Mouse (Mus musculus) gastrocnemius, adult 18-20 months (tissue): ENCODE data around the gene Sox12. TPM values are rescaled to one million over a fixed set of nuclear protein-coding genes. Genes with fewer than 3 reads are reported as not detected.
A peak's percentile ranks its signal among the peaks of the same experiment; 100 is the strongest.
"Not testable (repeated sequence)": the region's sequence is repeated elsewhere in the genome, so short reads cannot be mapped to it uniquely, and the experiment has no call there.

Experiments
- DNase-seq: peaks from one replicate; pipeline ENCODE4 v3.0.0; 2021; ENCODE audit warnings: low spot score
- long read RNA-seq, 2 experiments: library from polyadenylated mRNA; stranded (forward); transcript quantifications; one replicate each; pipeline ENCODE4 v2.0.0; 2021
- total RNA-seq, 2 experiments: library from RNA; stranded (reverse); gene quantifications; 2 replicates each; pipeline ENCODE4 v1.2.3; 2021

Sox12 gene
- under 1 TPM; 0.34 to 0.57 TPM for total RNA-seq
- long read RNA-seq, experiment 1, result 0 reads
- long read RNA-seq, experiment 2, full-length matches to known transcripts, result 1 of 1 reads
- long read RNA-seq, experiment 2, partial matches to known transcripts, result 0 of 1 reads
- long read RNA-seq, experiment 2, other reads (novel, unspliced or antisense), result 0 of 1 reads

GRCm38 (mm10) chr2:152397680-152398435 lies at the start of gene Sox12:
Gene Sox12, minus strand, starts transcription at chr2:152398063.
- peak; percentile 92 for DNase-seq

- no peak for DNase-seq
Observed at GRCm38 (mm10) chr2:152447461-152447860, 49.6 kb upstream of the Sox12 start.

DNA sequence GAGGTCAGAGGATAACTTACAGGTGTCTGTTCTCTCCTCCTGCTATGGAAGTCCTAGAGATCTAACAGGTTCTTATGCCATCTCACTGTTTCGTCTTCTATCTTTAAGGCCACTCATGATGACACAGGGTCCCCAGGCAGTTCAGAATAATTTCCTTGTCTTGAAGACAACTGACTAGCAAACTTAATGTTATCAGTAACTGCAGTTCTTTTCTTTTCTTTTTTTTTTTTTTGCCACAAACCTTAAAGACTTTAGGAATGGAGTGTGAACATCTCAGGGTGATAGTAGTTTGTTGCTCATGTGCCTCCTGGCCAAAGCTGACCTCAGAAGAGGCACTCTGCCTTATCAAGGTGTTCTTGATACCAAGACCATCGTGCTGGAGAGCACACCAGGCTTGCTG lies 48.8 kb upstream of the Sox12 start:
- no peak for DNase-seq

DNA sequence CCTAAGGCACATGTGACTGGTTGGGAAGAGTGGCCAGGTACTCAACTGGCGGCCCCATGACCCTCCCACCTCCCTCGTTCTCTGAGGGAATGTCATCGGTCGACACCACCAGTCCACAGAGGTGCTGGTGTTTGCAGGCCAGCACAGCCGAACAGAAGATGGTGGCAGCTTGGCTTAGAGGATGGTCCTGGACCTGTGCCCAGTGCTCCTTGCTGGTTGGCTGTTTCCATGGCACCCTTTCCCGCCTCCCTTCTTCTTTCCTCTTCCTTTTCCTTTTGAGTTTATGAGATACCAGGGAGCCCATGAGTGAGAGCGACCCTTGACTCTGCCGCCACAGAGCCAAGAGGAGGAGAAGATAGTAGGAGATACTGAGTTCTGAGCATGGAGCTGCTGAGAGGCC lies 45.4 kb upstream of the Sox12 start:
- no peak for DNase-seq

DNA sequence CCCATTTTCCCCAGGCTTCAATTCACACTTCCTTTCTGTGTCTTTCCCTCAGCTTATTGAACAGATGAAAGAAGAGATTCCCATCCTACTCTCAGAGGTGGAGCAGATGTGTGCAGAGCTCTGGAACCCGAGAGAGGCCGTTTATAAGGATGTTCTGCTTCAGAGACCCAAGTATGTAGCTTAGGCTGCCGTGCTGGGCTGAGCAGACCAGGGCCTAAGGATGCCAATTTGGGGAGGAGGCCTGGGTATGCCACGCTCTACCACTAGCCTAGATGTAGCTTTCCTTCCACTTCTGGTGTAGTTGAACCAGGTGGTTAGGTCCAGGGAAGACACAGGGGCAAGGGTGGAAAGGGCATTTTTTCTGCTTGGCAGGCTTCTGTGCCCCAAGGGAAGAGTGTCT lies 44.5 kb upstream of the Sox12 start:
- no peak for DNase-seq

GRCm38 (mm10) chr2:152439833-152440232 lies 42.0 kb upstream of the Sox12 start:
- no peak for DNase-seq

- DNase-seq, result no peak
Observed at GRCm38 (mm10) chr2:152438963-152439362, 41.1 kb upstream of the Sox12 start.

DNA sequence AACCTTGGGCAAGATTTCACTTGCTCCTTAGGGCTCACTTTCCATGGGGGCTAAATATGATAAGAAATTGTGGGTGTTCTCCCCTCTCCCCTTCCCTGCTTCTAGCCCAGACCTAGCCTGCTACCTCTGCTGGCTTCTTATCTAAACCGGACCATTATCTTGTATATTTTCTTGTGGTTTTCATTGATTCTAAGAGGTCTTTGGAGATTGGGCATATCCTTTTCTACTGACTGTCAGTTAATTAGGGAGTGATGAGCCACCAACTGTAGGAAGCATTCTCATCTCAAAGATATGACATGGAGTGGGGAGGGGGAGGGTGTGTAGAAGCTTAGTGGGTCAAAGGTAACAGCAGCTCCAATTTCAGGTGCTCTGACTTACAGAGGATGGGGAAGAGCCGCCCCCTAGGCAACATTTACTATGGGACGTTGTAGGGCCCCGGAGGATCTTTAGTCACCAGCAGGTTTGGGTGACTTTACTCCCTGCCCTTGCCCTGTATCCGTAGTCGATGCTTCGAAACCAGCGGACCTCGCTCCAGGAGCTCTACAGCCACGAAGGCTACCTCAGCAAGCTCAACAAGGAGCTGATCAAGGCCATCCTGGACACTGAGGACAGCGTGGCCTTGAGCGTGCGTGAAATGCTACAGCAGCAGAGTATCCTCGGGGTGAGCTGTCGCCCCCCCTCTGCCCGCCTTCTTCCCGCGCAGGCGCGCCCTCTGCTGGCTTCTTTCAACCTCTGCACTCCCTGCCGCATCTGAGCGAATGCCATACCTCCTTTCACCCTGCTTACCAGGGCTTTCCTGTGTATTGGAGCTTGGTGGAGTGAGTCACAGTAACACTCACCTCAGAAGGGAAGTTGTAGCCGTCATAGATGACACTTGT lies 39.4 kb upstream of the Sox12 start:
- DNase-seq, result peak; percentile 76

DNA sequence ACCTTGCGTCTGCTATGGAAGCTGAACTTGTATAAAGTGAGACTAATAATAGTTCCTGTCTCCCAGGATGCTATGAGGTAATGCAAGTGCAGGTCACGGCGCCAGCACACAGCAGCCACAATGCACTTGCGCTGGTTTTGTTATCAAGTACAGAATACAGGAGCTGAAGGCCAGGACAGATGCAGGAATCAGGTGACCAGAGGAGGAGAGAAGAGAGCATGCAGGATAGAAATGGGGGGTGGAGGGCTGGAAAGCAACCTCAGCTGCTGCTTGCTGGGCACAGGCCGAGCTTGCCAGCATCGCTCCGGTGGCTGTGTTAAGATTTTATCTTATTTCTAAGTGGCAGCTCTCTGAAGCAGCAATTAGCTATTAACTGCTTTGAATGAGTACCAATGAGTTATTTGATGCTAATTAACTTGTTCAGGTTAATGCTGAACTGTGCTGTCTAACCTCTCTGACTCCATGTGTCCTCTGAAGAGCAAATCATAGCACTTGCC lies 38.6 kb upstream of the Sox12 start:
- DNase-seq, result no peak

GRCm38 (mm10) chr2:152428481-152428880 lies 30.6 kb upstream of the Sox12 start:
- DNase-seq, result not testable (repeated sequence)

- DNase-seq, result no peak
Observed at GRCm38 (mm10) chr2:152427493-152427892, 29.6 kb upstream of the Sox12 start.

DNA sequence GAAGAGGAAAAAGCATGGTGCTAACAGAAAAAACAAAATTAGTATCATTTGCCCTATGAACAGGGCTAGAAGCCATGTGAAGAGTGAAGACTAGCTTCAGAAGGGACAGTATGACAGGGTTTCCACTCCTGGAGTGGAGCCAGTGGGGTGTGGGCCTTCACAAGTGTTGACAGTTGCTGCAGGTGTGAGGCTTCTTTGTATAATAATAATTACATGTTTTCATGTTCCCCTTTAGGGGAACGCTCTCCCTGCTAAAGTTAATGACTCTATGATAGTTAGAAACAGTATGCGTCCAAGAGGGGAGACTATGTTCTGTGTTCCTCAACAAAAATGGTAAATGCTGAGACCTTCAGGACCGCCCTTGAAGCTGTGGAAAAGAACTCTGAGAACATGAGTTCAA lies 17.9 kb upstream of the Sox12 start:
- DNase-seq, result no peak

DNA sequence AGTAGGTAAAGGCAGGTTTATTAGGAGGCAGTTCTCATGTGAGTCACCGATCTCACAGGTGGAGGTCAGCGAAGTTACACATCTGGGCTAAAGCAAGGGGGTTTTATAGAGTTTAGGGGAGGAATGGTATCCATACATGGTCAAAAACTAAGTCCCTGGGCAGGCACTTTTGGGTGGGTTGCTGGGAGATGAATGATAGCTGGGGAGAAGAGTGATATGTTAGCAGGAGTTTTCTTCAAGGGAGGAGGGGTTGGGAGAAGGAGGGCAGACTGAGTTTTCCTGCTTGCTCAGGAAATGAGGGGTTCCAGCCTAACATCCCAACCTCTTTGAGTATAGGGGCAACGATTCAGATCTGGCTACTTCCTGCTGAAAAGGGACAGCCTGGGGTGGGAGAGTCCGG lies 17.4 kb upstream of the Sox12 start, which contains the start of gene 6820408C15Rik:
Gene 6820408C15Rik, plus strand, starts transcription at position 301 of the 400 bp plus-strand sequence.
- DNase-seq, result no peak

DNA sequence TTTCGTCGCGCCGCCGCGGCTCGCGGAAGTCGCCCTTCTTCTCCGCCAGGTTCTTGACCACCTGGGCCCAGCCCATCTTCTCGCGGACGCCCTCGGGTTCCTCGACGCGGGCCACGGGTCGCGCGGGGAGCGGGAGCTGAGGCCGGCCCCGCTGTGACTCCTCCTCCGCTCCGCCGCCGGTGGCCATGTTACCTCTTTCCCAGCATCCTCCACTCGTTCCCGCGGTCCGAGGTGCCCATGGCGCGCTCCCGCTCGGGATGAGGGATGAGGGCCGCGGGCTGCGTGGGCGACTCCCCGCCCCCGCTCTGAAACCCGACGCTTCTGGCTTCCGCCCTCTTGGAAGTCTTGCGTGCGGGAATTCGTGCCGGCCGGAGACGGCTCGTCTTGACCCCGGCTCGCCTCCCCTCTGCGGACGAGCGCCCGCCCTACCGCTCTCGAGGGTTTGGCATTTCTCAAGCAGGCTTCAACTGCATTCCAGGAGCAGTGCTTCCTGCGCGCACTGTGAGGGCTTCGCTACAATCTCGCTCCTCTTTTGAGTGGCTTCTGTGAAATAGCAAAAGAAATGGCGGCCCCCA lies 16.8 kb upstream of the Sox12 start, which contains the start of gene Zcchc3:
Gene Zcchc3, minus strand, starts transcription at position 437 of the 575 bp plus-strand sequence.
- DNase-seq, result peak; percentile 55

GRCm38 (mm10) chr2:152413765-152414584 lies 16.1 kb upstream of the Sox12 start:
- DNase-seq, result peak; percentile 10

DNA sequence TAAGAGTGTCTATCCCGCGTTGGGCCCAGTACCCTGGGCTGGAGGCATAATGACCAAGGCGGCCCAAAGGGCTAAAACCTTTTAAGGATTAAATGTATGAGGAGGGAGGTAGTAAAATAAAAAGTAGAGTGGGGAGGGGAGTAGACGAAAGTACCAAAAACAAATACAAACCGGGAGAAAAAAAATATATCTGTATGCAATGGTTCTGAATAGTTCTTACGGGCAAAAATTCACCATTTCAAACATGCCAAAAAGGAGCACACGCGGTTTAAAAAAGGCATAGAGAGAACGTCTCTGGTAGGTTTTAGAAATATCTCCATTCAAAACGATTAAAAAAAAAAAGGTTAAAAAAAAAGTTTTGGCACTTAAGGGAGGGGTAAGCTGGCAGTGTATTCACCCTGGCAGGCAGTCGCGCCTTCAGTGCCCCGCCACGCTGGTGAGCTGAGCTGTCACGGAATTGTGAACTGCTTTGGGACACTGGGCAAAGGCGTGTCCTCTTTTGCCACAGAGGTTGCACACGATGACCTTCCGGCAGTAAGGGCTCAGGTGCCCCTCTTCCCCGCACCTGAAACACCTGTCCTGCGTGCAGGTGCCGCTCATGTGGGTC lies 15.4 kb upstream of the Sox12 start:
- DNase-seq, result no peak

- no peak for DNase-seq
Observed at GRCm38 (mm10) chr2:152412526-152413157, 14.8 kb upstream of the Sox12 start.

DNA sequence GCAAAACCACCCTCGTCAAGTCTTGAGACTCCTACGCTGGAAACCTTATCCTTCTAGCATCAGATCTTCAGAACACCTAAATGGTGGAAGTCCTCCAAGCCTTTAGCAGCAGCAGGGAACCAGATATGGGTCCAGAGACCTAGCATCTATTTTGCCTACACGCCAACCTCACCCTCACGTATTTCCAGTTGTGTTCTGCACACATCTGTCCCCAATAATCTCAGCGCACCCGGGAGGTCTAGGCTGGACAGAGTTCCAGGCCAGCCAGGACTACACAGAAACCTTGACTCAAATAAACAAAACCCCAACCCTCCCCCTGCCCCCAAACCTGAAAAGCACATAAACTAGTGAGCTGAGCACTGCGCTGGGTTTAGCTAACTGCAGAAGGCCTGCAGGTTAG lies 13.6 kb upstream of the Sox12 start:
- DNase-seq, result no peak

DNA sequence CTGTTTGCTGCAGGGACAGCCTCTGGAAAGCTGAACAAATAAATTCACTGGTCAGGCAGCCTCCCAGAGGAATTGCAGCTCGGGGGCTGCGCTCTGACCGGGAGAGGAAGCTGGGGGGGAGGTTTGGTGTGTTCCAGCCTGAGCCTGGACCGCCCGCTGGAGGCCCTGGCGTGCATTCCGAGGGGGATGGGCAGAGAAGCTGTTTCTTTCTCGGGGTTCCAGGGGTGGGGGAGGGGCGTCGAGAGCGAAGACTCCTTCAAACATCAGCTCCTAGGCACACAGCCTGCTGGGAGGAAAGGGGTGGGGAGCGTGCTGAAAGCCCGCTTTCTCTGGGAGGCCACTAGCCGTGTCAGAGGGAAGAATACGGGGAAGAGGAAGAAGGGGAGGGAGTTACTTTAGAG lies 13.1 kb upstream of the Sox12 start:
- DNase-seq, result peak; percentile 50

- no peak for DNase-seq
Observed at GRCm38 (mm10) chr2:152409781-152410180, 11.9 kb upstream of the Sox12 start.
